Mouse (Mus musculus): Measurements from ENCODE around the gene Itfg1. TPM values are rescaled to one million over a fixed set of nuclear protein-coding genes. Genes with fewer than 3 reads are reported as not detected.

Gene Itfg1
- polyA plus RNA-seq, 1 experiment, result 10.8 TPM

DNA sequence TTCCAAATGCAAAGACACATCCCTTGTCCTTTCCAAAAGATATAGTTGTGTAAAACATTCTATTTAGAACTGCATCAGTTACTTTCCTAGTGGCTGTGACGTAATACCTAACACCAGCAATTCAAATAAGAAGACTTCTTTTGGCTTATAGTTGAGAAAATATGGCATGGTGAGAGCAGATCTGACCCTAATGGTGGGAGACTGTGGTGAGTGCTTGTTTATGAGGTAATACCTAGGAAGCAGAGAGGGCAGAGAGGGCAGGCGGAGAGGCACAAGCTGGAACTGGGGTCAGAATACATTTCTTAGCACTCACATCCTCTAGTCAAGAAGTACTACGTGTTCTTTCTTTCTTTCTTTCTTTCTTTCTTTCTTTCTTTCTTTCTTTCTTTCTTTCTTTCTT, 52.4 kb downstream of the Itfg1 start:
- H3K4me1 ChIP-seq (ENCODE audit: control insufficient read depth, insufficient read depth, low read length), result no peaks in the 10 kb centered on the region; the same call in 1 of the 2 replicates
- no peak overlapping the region for H3K27ac ChIP-seq (ENCODE audit: control insufficient read depth, insufficient read depth, low read depth, low read length, poor library complexity)
- no peak overlapping the region for H3K4me3 ChIP-seq (replicated peaks; ENCODE audit: control insufficient read depth, low read depth, low read length)
- no peak for TF ChIP-seq CTCF (IDR thresholded peaks at IDR 0.05; ENCODE audit: control insufficient read depth, insufficient read depth, low read length)
- TF ChIP-seq POLR2A (IDR thresholded peaks at IDR 0.05; ENCODE audit: borderline replicate concordance, control insufficient read depth, low read depth, low read length), result no peak
- WGBS, result 61% methylated on average over 3 of the region's 3 CpGs

DNA sequence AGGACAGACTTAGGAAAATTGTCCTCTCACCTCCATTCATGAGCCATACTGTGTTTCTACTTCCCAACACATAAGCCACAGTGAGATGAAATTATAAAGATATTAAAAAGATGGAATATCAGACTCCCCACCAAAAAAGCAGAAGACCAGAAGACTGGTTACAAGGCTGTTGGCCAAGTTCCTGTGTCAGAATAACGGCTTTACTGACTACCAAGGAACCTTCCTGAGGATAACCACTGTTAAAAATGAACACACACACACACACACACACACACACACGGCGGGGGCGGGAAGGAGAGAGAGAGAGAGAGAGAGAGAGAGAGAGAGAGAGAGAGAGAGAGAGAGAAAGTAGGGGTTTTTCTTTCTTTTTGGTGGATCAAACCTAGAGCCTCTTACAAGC, 52.8 kb downstream of the Itfg1 start:
- TF ChIP-seq CTCF (IDR thresholded peaks at IDR 0.05; ENCODE audit: control insufficient read depth, insufficient read depth, low read length) (no peak), POLR2A (IDR thresholded peaks at IDR 0.05; ENCODE audit: borderline replicate concordance, control insufficient read depth, low read depth, low read length) (no peak)
- no peak overlapping the region for H3K4me3 ChIP-seq (replicated peaks; ENCODE audit: control insufficient read depth, low read depth, low read length)
- WGBS, result 11% methylated on average over 3 of the region's 4 CpGs
- H3K4me1 ChIP-seq (ENCODE audit: control insufficient read depth, insufficient read depth, low read length), result no peaks in the 10 kb centered on the region; the same call in 1 of the 2 replicates
- H3K27ac ChIP-seq (ENCODE audit: control insufficient read depth, insufficient read depth, low read depth, low read length, poor library complexity), result no peak overlapping the region

DNA sequence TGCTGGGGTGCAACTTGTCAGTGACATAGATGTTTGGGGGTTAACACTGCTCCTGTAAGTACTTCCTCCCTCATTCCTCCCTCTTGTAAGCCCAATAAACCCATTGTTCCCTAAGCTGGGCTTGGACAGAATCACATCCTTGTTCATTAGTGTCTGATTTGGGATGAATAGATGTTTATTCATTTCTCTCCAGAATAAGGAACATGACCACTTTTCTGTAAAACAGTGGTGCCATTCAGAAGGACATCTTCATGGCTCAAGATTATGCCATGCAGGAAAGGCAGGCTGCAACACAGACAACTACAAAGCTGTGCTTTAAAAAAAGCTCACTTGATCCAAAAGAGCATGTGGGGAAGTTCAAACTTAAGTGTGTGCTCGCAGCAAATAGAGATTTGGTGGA, 55.2 kb downstream of the Itfg1 start:
- no peak overlapping the region for H3K27ac ChIP-seq (ENCODE audit: control insufficient read depth, insufficient read depth, low read depth, low read length, poor library complexity)
- TF ChIP-seq CTCF (IDR thresholded peaks at IDR 0.05; ENCODE audit: control insufficient read depth, insufficient read depth, low read length) (no peak), POLR2A (IDR thresholded peaks at IDR 0.05; ENCODE audit: borderline replicate concordance, control insufficient read depth, low read depth, low read length) (no peak)
- WGBS, result 33% methylated on average over 1 of the region's 1 CpGs

DNA sequence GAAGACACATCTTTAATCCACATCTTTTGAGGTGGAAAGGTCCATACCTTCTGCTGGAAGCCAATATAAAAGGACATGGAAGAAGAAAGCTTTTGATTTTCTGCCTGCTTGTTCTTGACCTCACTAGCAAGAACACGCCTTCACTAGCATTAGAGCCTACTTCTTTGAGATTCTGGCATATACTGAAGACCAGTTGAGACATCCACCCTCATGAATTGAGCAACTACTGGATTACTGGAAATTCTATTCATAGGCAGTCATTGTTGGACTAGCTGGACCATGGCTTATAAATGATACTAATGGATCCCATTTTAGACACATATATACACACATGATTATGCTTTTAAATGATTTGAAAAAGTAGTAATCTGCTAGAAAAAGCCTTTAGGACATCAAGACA, 56.9 kb downstream of the Itfg1 start:
- TF ChIP-seq POLR2A (IDR thresholded peaks at IDR 0.05; ENCODE audit: borderline replicate concordance, control insufficient read depth, low read depth, low read length) (no peak), CTCF (IDR thresholded peaks at IDR 0.05; ENCODE audit: control insufficient read depth, insufficient read depth, low read length) (no peak)
- Histone ChIP-seq H3K27ac (ENCODE audit: control insufficient read depth, insufficient read depth, low read depth, low read length, poor library complexity) (no peak overlapping the region), H3K4me1 (ENCODE audit: control insufficient read depth, insufficient read depth, low read length) (no peaks in the 10 kb centered on the region; the same call in 1 of the 2 replicates), H3K4me3 (replicated peaks; ENCODE audit: control insufficient read depth, low read depth, low read length) (no peak overlapping the region)
- 53% methylated on average over 1 of the region's 1 CpGs for WGBS

More for the DNA sequence above, 55.2 kb downstream of the Itfg1 start:
- Histone ChIP-seq H3K4me1 (ENCODE audit: control insufficient read depth, insufficient read depth, low read length) (no peaks in the 10 kb centered on the region; the same call in 1 of the 2 replicates), H3K4me3 (replicated peaks; ENCODE audit: control insufficient read depth, low read depth, low read length) (no peak overlapping the region)

DNA sequence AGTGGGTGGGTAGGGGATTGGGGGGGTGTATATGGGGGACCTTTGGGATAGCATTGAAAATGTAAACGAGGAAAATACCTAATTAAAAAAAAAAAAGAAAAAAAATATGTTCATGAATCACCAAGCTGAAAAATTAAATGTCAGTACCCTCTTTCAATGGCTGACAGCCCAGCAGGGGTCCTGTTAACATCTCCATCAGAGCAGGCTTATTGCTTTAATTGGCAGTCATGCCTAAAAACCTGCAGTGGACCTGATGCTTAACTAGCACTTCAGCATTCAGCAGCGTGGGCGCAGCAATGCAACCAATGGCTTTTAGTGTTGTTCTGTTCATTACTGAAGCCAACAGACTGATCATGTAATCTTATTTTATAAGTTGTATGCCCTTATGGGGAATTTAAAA, 60.6 kb downstream of the Itfg1 start:
- 84% methylated on average over 3 of the region's 3 CpGs for WGBS
- TF ChIP-seq CTCF (IDR thresholded peaks at IDR 0.05; ENCODE audit: control insufficient read depth, insufficient read depth, low read length) (no peak), POLR2A (IDR thresholded peaks at IDR 0.05; ENCODE audit: borderline replicate concordance, control insufficient read depth, low read depth, low read length) (no peak)
- no peak overlapping the region for H3K4me3 ChIP-seq (replicated peaks; ENCODE audit: control insufficient read depth, low read depth, low read length)
- no peaks in the 10 kb centered on the region for H3K4me1 ChIP-seq (ENCODE audit: control insufficient read depth, insufficient read depth, low read length)
- H3K27ac ChIP-seq (ENCODE audit: control insufficient read depth, insufficient read depth, low read depth, low read length, poor library complexity), result no peak overlapping the region

DNA sequence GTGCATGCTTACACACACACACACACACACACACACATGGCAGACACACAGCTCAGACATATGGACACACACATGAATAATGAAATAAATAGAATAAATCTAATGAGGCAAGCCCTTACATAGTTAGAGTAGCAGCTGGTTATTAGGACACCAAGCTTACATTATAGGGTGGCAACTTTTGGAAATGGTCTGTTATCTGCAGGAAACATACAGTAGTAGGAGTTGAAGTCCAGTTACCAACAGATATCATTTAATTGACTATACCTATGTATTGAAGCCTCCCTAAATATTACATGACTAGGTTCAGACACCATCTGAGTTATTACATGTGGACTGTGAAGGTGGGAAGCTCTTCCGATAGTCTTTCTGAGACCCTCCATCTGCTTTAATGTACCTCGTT, 95.7 kb downstream of the Itfg1 start:
- 86% methylated on average over 2 of the region's 2 CpGs for WGBS

DNA sequence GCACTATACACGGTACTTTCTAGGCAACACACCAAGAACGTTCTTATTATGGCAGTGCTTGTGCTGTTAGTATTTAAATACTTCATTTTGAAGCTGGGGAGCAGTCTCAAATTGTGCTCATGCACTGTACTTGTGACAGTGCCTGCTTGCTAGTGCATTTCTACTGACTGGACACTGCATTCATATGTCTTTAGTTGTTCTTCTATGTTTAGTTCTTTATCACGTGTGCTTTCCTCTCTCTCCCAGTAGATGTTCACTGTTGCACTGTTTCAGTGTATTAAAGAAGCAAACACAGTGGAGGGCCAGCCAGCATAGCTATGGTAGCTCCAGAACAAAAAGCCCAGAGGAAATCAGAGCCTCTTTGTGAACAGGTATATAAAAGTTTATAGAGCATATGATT, 110.2 kb downstream of the Itfg1 start:
- WGBS, result 82% methylated on average over 3 of the region's 3 CpGs

More for the DNA sequence above, 95.7 kb downstream of the Itfg1 start:
- TF ChIP-seq CTCF (IDR thresholded peaks at IDR 0.05; ENCODE audit: control insufficient read depth, insufficient read depth, low read length), result no peak
- TF ChIP-seq POLR2A (IDR thresholded peaks at IDR 0.05; ENCODE audit: borderline replicate concordance, control insufficient read depth, low read depth, low read length), result no peak
- Histone ChIP-seq H3K27ac (ENCODE audit: control insufficient read depth, insufficient read depth, low read depth, low read length, poor library complexity) (no peak overlapping the region), H3K4me1 (ENCODE audit: control insufficient read depth, insufficient read depth, low read length) (no peaks in the 10 kb centered on the region), H3K4me3 (replicated peaks; ENCODE audit: control insufficient read depth, low read depth, low read length) (no peak overlapping the region)

DNA sequence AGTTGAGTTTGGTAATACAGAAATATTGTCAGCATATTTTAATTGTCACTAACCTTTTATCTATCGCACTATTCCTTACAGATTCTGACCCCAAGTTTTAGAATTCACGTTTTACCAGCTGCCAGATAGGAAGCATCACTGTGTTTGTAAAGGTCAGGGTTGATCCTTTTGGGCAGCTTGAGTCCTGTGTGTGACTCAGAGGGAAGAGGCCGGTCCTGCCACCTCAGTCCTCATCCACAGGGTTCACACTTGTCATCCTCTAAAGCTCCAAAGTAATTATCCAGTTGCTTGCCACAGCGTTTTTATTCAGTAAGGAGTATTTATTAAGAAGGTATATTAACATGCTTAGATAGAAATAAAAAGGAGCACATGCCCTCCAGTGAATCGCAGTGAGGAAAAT, 123.5 kb downstream of the Itfg1 start:
- H3K4me3 ChIP-seq (replicated peaks; ENCODE audit: control insufficient read depth, low read depth, low read length), result no peak overlapping the region
- 82% methylated on average over 5 of the region's 5 CpGs for WGBS
- no peak for TF ChIP-seq POLR2A (IDR thresholded peaks at IDR 0.05; ENCODE audit: borderline replicate concordance, control insufficient read depth, low read depth, low read length)
- TF ChIP-seq CTCF (IDR thresholded peaks at IDR 0.05; ENCODE audit: control insufficient read depth, insufficient read depth, low read length), result no peak
- H3K27ac ChIP-seq (ENCODE audit: control insufficient read depth, insufficient read depth, low read depth, low read length, poor library complexity), result no peak overlapping the region
- H3K4me1 ChIP-seq (ENCODE audit: control insufficient read depth, insufficient read depth, low read length), result no peaks in the 10 kb centered on the region

More for the DNA sequence above, 110.2 kb downstream of the Itfg1 start:
- Histone ChIP-seq H3K4me3 (replicated peaks; ENCODE audit: control insufficient read depth, low read depth, low read length) (no peak overlapping the region), H3K4me1 (ENCODE audit: control insufficient read depth, insufficient read depth, low read length) (no peaks in the 10 kb centered on the region), H3K27ac (ENCODE audit: control insufficient read depth, insufficient read depth, low read depth, low read length, poor library complexity) (no peak overlapping the region)
- TF ChIP-seq CTCF (IDR thresholded peaks at IDR 0.05; ENCODE audit: control insufficient read depth, insufficient read depth, low read length) (no peak), POLR2A (IDR thresholded peaks at IDR 0.05; ENCODE audit: borderline replicate concordance, control insufficient read depth, low read depth, low read length) (no peak)

DNA sequence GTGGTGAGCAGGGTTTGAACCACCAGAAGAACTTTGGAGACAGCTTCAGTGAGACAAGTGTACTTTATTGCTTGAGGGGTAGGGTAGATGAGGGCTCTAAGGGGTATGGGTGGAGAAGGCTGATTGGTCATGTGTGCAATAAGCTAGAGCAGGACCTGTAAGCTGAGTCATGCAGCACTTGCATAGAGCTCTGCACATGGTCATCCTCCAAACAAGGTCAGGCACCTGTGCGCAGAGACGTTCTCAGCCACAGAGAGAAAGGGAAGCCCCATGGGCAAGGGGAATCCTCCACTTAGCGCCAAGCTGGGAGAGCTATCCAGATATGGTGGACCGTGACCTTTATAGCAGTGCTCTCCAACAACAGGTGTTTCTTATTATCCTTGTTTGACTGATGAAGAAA, 124.0 kb downstream of the Itfg1 start:
- TF ChIP-seq CTCF (IDR thresholded peaks at IDR 0.05; ENCODE audit: control insufficient read depth, insufficient read depth, low read length), result no peak
- no peak for TF ChIP-seq POLR2A (IDR thresholded peaks at IDR 0.05; ENCODE audit: borderline replicate concordance, control insufficient read depth, low read depth, low read length)
- 88% methylated on average over 4 of the region's 4 CpGs for WGBS
- no peaks in the 10 kb centered on the region for H3K4me1 ChIP-seq (ENCODE audit: control insufficient read depth, insufficient read depth, low read length)
- H3K27ac ChIP-seq (ENCODE audit: control insufficient read depth, insufficient read depth, low read depth, low read length, poor library complexity), result no peak overlapping the region
- H3K4me3 ChIP-seq (replicated peaks; ENCODE audit: control insufficient read depth, low read depth, low read length), result no peak overlapping the region
